Mouse (Mus musculus): ENCODE measurements around the gene Snai1. TPM values are rescaled to one million over a fixed set of nuclear protein-coding genes. Genes with fewer than 3 reads are reported as not detected.

Gene Snai1
- 10 to 100 TPM; 13.2 to 14.8 TPM for total RNA-seq (2021)
- long read RNA-seq, experiment 1, transcript Snai1-201 (3 exons, 1,621 nt) = major isoform, 7 of 8 reads
- long read RNA-seq, experiment 1, partial matches to known transcripts = 1 of 8 reads
- long read RNA-seq, experiment 1, other reads (novel, unspliced or antisense) = 0 of 8 reads
- long read RNA-seq, experiment 2, transcript Snai1-201 (3 exons, 1,621 nt) = major isoform, 8 of 12 reads
- long read RNA-seq, experiment 2, partial matches to known transcripts = 3 of 12 reads
- long read RNA-seq, experiment 2, other reads (novel, unspliced or antisense) = 1 of 12 reads

- peak; percentile 81 to 90 for DNase-seq (ENCODE audit: low spot score in 2 of 2)
Measured at GRCm38 (mm10) chr2:167537476-167538297, at the start of gene Snai1. Snai1 (plus strand) TSS chr2:167538195.

GRCm38 (mm10) chr2:167490813-167491525 lies 47.0 kb upstream of the Snai1 start:
- no peak for DNase-seq (ENCODE audit: low spot score in 2 of 2)

- peak in 1 of 2 experiments; percentile 34 for DNase-seq (ENCODE audit: low spot score in 2 of 2)
Measured at GRCm38 (mm10) chr2:167491757-167492708, 46.0 kb upstream of the Snai1 start, which contains the start of gene Rnf114. Rnf114 (plus strand) TSS chr2:167492645.

GRCm38 (mm10) chr2:167492713-167493636 lies 45.0 kb upstream of the Snai1 start, which contains the start of gene Spata2:
Spata2 (minus strand) TSS chr2:167492887.
- peak; percentile 78 to 81 for DNase-seq (ENCODE audit: low spot score in 2 of 2)

- DNase-seq (ENCODE audit: low spot score in 2 of 2) = no peak
Measured at GRCm38 (mm10) chr2:167496437-167496836, 41.6 kb upstream of the Snai1 start.

GRCm38 (mm10) chr2:167497272-167497671 lies 40.7 kb upstream of the Snai1 start:
- DNase-seq (ENCODE audit: low spot score in 2 of 2) = no peak

GRCm38 (mm10) chr2:167502554-167503252 lies 35.3 kb upstream of the Snai1 start:
- DNase-seq (ENCODE audit: low spot score in 2 of 2) = no peak

- DNase-seq (ENCODE audit: low spot score in 2 of 2) = peak; percentile 79 to 84
Measured at GRCm38 (mm10) chr2:167503253-167503895, 34.6 kb upstream of the Snai1 start.

GRCm38 (mm10) chr2:167503896-167504349 lies 34.1 kb upstream of the Snai1 start:
- DNase-seq (ENCODE audit: low spot score in 2 of 2) = peak in 1 of 2 experiments; percentile 44

- DNase-seq (ENCODE audit: low spot score in 2 of 2) = no peak
Measured at GRCm38 (mm10) chr2:167505127-167505526, 32.9 kb upstream of the Snai1 start.

- DNase-seq (ENCODE audit: low spot score in 2 of 2) = no peak
Measured at GRCm38 (mm10) chr2:167506546-167507260, 31.3 kb upstream of the Snai1 start.

- DNase-seq (ENCODE audit: low spot score in 2 of 2) = no peak
Measured at GRCm38 (mm10) chr2:167507719-167508385, 30.1 kb upstream of the Snai1 start.

- no peak for DNase-seq (ENCODE audit: low spot score in 2 of 2)
Measured at GRCm38 (mm10) chr2:167508569-167508968, 29.4 kb upstream of the Snai1 start.

GRCm38 (mm10) chr2:167510485-167510884 lies 27.5 kb upstream of the Snai1 start:
- no peak for DNase-seq (ENCODE audit: low spot score in 2 of 2)

- no peak for DNase-seq (ENCODE audit: low spot score in 2 of 2)
Measured at GRCm38 (mm10) chr2:167512365-167512764, 25.6 kb upstream of the Snai1 start.

GRCm38 (mm10) chr2:167512970-167513369 lies 25.0 kb upstream of the Snai1 start:
- no peak for DNase-seq (ENCODE audit: low spot score in 2 of 2)

- DNase-seq (ENCODE audit: low spot score in 2 of 2) = no peak
Measured at GRCm38 (mm10) chr2:167514641-167515040, 23.4 kb upstream of the Snai1 start.

All from adrenal gland, postnatal 4 days (tissue).